Mouse (Mus musculus): ENCODE data around the gene Fam162a.
"Not testable (repeated sequence)": the region's sequence is repeated elsewhere in the genome, so short reads cannot be mapped to it uniquely, and the experiment has no call there.

Gene Fam162a

GRCm38 (mm10) chr16:36071450-36072379 is at the start of gene Fam162a, which contains the start of gene Ccdc58:
Gene Fam162a, minus strand, starts transcription at chr16:36071594.
Gene Ccdc58, plus strand, starts transcription at chr16:36071685.
- peak; percentile 94 for DNase-seq

- not testable (repeated sequence) for DNase-seq
These were observed 44.4 kb upstream of the Fam162a start for GRCm38 (mm10) chr16:36115751-36116150.

GRCm38 (mm10) chr16:36111486-36111885 is 40.1 kb upstream of the Fam162a start:
- not testable (repeated sequence) for DNase-seq

- no peak for DNase-seq
These were observed 30.8 kb upstream of the Fam162a start for GRCm38 (mm10) chr16:36102211-36102610.

GRCm38 (mm10) chr16:36101526-36101925 is 30.1 kb upstream of the Fam162a start:
- DNase-seq = no peak

- DNase-seq = not testable (repeated sequence)
These were observed 26.6 kb upstream of the Fam162a start for GRCm38 (mm10) chr16:36097813-36098499.

GRCm38 (mm10) chr16:36094079-36094478 is 22.7 kb upstream of the Fam162a start:
- DNase-seq = no peak

GRCm38 (mm10) chr16:36090785-36091509 is 19.6 kb upstream of the Fam162a start:
- no peak for DNase-seq

- no peak for DNase-seq
These were observed 18.6 kb upstream of the Fam162a start for GRCm38 (mm10) chr16:36089850-36090616.

- DNase-seq = no peak
These were observed 17.7 kb upstream of the Fam162a start for GRCm38 (mm10) chr16:36089065-36089464.

- no peak for DNase-seq
These were observed 16.5 kb upstream of the Fam162a start for GRCm38 (mm10) chr16:36087846-36088245.

- DNase-seq = no peak
These were observed 8.5 kb upstream of the Fam162a start for GRCm38 (mm10) chr16:36079916-36080315.

GRCm38 (mm10) chr16:36074772-36075171 is 3.4 kb upstream of the Fam162a start:
- DNase-seq = no peak

GRCm38 (mm10) chr16:36072410-36073011 is 1.1 kb upstream of the Fam162a start:
- DNase-seq = no peak

- no peak for DNase-seq
These were observed 334 bp downstream of the Fam162a start for GRCm38 (mm10) chr16:36071071-36071449.

GRCm38 (mm10) chr16:36069819-36070575 is 1.4 kb downstream of the Fam162a start:
- DNase-seq = no peak

GRCm38 (mm10) chr16:36068356-36068755 is 3.0 kb downstream of the Fam162a start:
- no peak for DNase-seq

GRCm38 (mm10) chr16:36067694-36068093 is 3.7 kb downstream of the Fam162a start:
- no peak for DNase-seq

GRCm38 (mm10) chr16:36064904-36065303 is 6.5 kb downstream of the Fam162a start:
- DNase-seq = no peak

- DNase-seq = no peak
These were observed 8.1 kb downstream of the Fam162a start for GRCm38 (mm10) chr16:36063315-36063714.

GRCm38 (mm10) chr16:36062534-36062933 is 8.9 kb downstream of the Fam162a start:
- not testable (repeated sequence) for DNase-seq
